Mouse (Mus musculus): ENCODE results near the gene Arhgap17. TPM values are rescaled to one million over a fixed set of nuclear protein-coding genes. Genes with fewer than 3 reads are reported as not detected.

Gene Arhgap17
- total and polyA plus RNA-seq, 3 experiments = 21.1 to 133 (median 80.8) TPM

- no peak for TF ChIP-seq CTCF (IDR thresholded peaks at IDR 0.05; ENCODE audit: low read depth, low read length)
- TF ChIP-seq TAL1 (conservative IDR thresholded peaks at IDR 0.05; ENCODE audit: low read depth, low read length) = no peak
- no peak for TF ChIP-seq POLR2AphosphoS5 (IDR thresholded peaks at IDR 0.05; ENCODE audit: insufficient replicate concordance, low read depth, low read length)
- TF ChIP-seq GATA2 (IDR thresholded peaks at IDR 0.05; ENCODE audit: borderline replicate concordance, low read depth, low read length) = no peak
- no peak for TF ChIP-seq GATA1 (IDR thresholded peaks at IDR 0.05; ENCODE audit: borderline replicate concordance, low read length)
- Histone ChIP-seq H3K4me3 (ENCODE audit: low read depth, low read length) (no peak overlapping the region), H3K36me3 (replicated peaks) (peaks cover 62% of the 10 kb centered on the region), H3K27me3 (ENCODE audit: insufficient read depth, low read length) (no peaks in the 10 kb centered on the region), H3K9me3 (replicated peaks) (no peaks in the 10 kb centered on the region), H3K4me1 (ENCODE audit: insufficient read depth, low read depth, low read length) (peaks cover 21% of the 10 kb centered on the region)
- DNase-seq (ENCODE audit: low spot score) (no peak), ATAC-seq (ENCODE audit: extremely low read depth, insufficient number of reproducible peaks, low FRiP score, poor library complexity, severe bottlenecking) (no peak)
Observed at GRCm38 (mm10) chr7:123397369-123397768, 27.7 kb upstream of the Arhgap17 start.

- TF ChIP-seq POLR2AphosphoS5 (IDR thresholded peaks at IDR 0.05; ENCODE audit: insufficient replicate concordance, low read depth, low read length) (no peak), GATA2 (IDR thresholded peaks at IDR 0.05; ENCODE audit: borderline replicate concordance, low read depth, low read length) (no peak), CTCF (IDR thresholded peaks at IDR 0.05; ENCODE audit: low read depth, low read length) (no peak), TAL1 (conservative IDR thresholded peaks at IDR 0.05; ENCODE audit: low read depth, low read length) (no peak), GATA1 (IDR thresholded peaks at IDR 0.05; ENCODE audit: borderline replicate concordance, low read length) (no peak)
- Histone ChIP-seq H3K36me3 (replicated peaks) (peaks cover 61% of the 10 kb centered on the region), H3K27me3 (ENCODE audit: insufficient read depth, low read length) (no peaks in the 10 kb centered on the region), H3K9me3 (replicated peaks) (no peaks in the 10 kb centered on the region), H3K4me3 (ENCODE audit: low read depth, low read length) (no peak overlapping the region), H3K4me1 (ENCODE audit: insufficient read depth, low read depth, low read length) (peaks cover 21% of the 10 kb centered on the region)
- ATAC-seq (ENCODE audit: extremely low read depth, insufficient number of reproducible peaks, low FRiP score, poor library complexity, severe bottlenecking) = no peak
- no peak for DNase-seq (ENCODE audit: low spot score)
Observed at GRCm38 (mm10) chr7:123396900-123397299, 27.2 kb upstream of the Arhgap17 start.

- DNase-seq (ENCODE audit: low spot score) (no peak), ATAC-seq (ENCODE audit: extremely low read depth, insufficient number of reproducible peaks, low FRiP score, poor library complexity, severe bottlenecking) (no peak)
- H3K9me3 ChIP-seq (replicated peaks) = no peaks in the 10 kb centered on the region
- H3K36me3 ChIP-seq (replicated peaks) = peaks cover 54% of the 10 kb centered on the region
- H3K27me3 ChIP-seq (ENCODE audit: insufficient read depth, low read length) = no peaks in the 10 kb centered on the region
- H3K4me3 ChIP-seq (ENCODE audit: low read depth, low read length) = no peak overlapping the region
- TF ChIP-seq GATA2 (IDR thresholded peaks at IDR 0.05; ENCODE audit: borderline replicate concordance, low read depth, low read length) (no peak), CTCF (IDR thresholded peaks at IDR 0.05; ENCODE audit: low read depth, low read length) (no peak), GATA1 (IDR thresholded peaks at IDR 0.05; ENCODE audit: borderline replicate concordance, low read length) (no peak), POLR2AphosphoS5 (IDR thresholded peaks at IDR 0.05; ENCODE audit: insufficient replicate concordance, low read depth, low read length) (no peak), TAL1 (conservative IDR thresholded peaks at IDR 0.05; ENCODE audit: low read depth, low read length) (no peak)
- H3K4me1 ChIP-seq (ENCODE audit: insufficient read depth, low read depth, low read length) = peaks cover 12% of the 10 kb centered on the region
Observed at GRCm38 (mm10) chr7:123394271-123394670, 24.6 kb upstream of the Arhgap17 start.

GRCm38 (mm10) chr7:123389686-123390280 lies 20.1 kb upstream of the Arhgap17 start:
- ATAC-seq (ENCODE audit: extremely low read depth, insufficient number of reproducible peaks, low FRiP score, poor library complexity, severe bottlenecking) = no peak
- H3K4me1 ChIP-seq (ENCODE audit: insufficient read depth, low read depth, low read length) = no peaks in the 10 kb centered on the region
- TF ChIP-seq GATA1 (IDR thresholded peaks at IDR 0.05; ENCODE audit: borderline replicate concordance, low read length) (no peak), TAL1 (conservative IDR thresholded peaks at IDR 0.05; ENCODE audit: low read depth, low read length) (no peak), POLR2AphosphoS5 (IDR thresholded peaks at IDR 0.05; ENCODE audit: insufficient replicate concordance, low read depth, low read length) (no peak), CTCF (IDR thresholded peaks at IDR 0.05; ENCODE audit: low read depth, low read length) (no peak), GATA2 (IDR thresholded peaks at IDR 0.05; ENCODE audit: borderline replicate concordance, low read depth, low read length) (no peak)
- no peaks in the 10 kb centered on the region for H3K9me3 ChIP-seq (replicated peaks)
- no peaks in the 10 kb centered on the region for H3K27me3 ChIP-seq (ENCODE audit: insufficient read depth, low read length)
- no peak overlapping the region for H3K4me3 ChIP-seq (ENCODE audit: low read depth, low read length)
- DNase-seq (ENCODE audit: low spot score) = no peak
- H3K36me3 ChIP-seq (replicated peaks) = peaks cover 71% of the 10 kb centered on the region

- no peak for TF ChIP-seq GATA2 (IDR thresholded peaks at IDR 0.05; ENCODE audit: borderline replicate concordance, low read depth, low read length)
- no peak for TF ChIP-seq POLR2AphosphoS5 (IDR thresholded peaks at IDR 0.05; ENCODE audit: insufficient replicate concordance, low read depth, low read length)
- TF ChIP-seq GATA1 (IDR thresholded peaks at IDR 0.05; ENCODE audit: borderline replicate concordance, low read length) = no peak
- TF ChIP-seq CTCF (IDR thresholded peaks at IDR 0.05; ENCODE audit: low read depth, low read length) = no peak
- no peak for TF ChIP-seq TAL1 (conservative IDR thresholded peaks at IDR 0.05; ENCODE audit: low read depth, low read length)
- ATAC-seq (ENCODE audit: extremely low read depth, insufficient number of reproducible peaks, low FRiP score, poor library complexity, severe bottlenecking) (no peak), DNase-seq (ENCODE audit: low spot score) (no peak)
- Histone ChIP-seq H3K36me3 (replicated peaks) (peaks cover 66% of the 10 kb centered on the region), H3K27me3 (ENCODE audit: insufficient read depth, low read length) (no peaks in the 10 kb centered on the region), H3K9me3 (replicated peaks) (no peaks in the 10 kb centered on the region), H3K4me3 (ENCODE audit: low read depth, low read length) (no peak overlapping the region), H3K4me1 (ENCODE audit: insufficient read depth, low read depth, low read length) (peaks cover 10% of the 10 kb centered on the region; the same call in 1 of the 2 replicates)
Observed at GRCm38 (mm10) chr7:123385693-123386407, 16.1 kb upstream of the Arhgap17 start.
